11 mouse cellular contexts compared by ENCODE assay signal in genomic region chr7:66933251-66933650, GRCm38 (mm10).
DNase-seq lines count a peak whose midpoint lies in the region; ATAC-seq and TF ChIP-seq lines count a peak whose summit lies in the region.
"Had no signal": no experiment of that assay in that cellular context is flagged by ENCODE, and none has a peak within 500 bp of the region (broad histone marks: within the 10 kb centered on the region; RNA-seq: fewer than 3 reads in every experiment).

No protein-coding gene starts in this region.

- no peaks in the 10 kb centered on the region for H3K36me3 ChIP-seq in embryonic facial prominence, embryonic 13.5 days
- H3K36me3 ChIP-seq: forebrain, embryonic 10.5 days; liver, embryonic 15.5 days had no signal

- DNase-seq in embryo, embryonic 11 days, result peak; percentile 20
- no peak for DNase-seq in embryo, embryonic 9.5 days (ENCODE audit: extremely low spot score)
- peak; percentile 36 to 40 for DNase-seq in heart, postnatal 36 days
- peak; percentile 12 for DNase-seq in lung, adult 2 months
- no peak for DNase-seq in right cerebral cortex, adult 2 months (ENCODE audit: low spot score in 2 of 2)
- no peak for DNase-seq in right cerebral cortex, postnatal 25 days
- no peak for DNase-seq in cerebellum, adult 8-10 months
- DNase-seq: B cell, adult 2 months had no signal

- no peak overlapping the region for H3K4me3 ChIP-seq in embryonic facial prominence, embryonic 13.5 days
- no peak overlapping the region for H3K4me3 ChIP-seq in lung, adult 2 months (replicated peaks; ENCODE audit: extremely low read depth, low read depth, low read length)
- H3K4me3 ChIP-seq: forebrain, embryonic 10.5 days; liver, embryonic 15.5 days had no signal

- no peak overlapping the region for H3K4me2 ChIP-seq in embryonic facial prominence, embryonic 13.5 days
- H3K4me2 ChIP-seq: liver, embryonic 15.5 days had no signal

- no peak overlapping the region for H3K9ac ChIP-seq in embryonic facial prominence, embryonic 13.5 days
- H3K9ac ChIP-seq: liver, embryonic 15.5 days had no signal

- no peak for ATAC-seq in embryonic facial prominence, embryonic 13.5 days (ENCODE audit: insufficient number of reproducible peaks, insufficient read depth, low FRiP score, low TSS enrichment, low read depth)

- H3K27me3 ChIP-seq in embryonic facial prominence, embryonic 13.5 days, result no peaks in the 10 kb centered on the region
- H3K27me3 ChIP-seq: liver, embryonic 15.5 days had no signal

- H3K9me3 ChIP-seq in embryonic facial prominence, embryonic 13.5 days, result no peaks in the 10 kb centered on the region
- H3K9me3 ChIP-seq: forebrain, embryonic 10.5 days; liver, embryonic 15.5 days had no signal

- WGBS in embryonic facial prominence, embryonic 13.5 days, result 50% methylated on average over 4 of the region's 4 CpGs
- 34% methylated on average over 4 of the region's 4 CpGs for WGBS in lung, adult 2 months

- H3K27ac ChIP-seq in embryonic facial prominence, embryonic 13.5 days, result 0 out of 2 replicates have a peak overlapping the region, but pooled peaks have one; percentile 35
- H3K27ac ChIP-seq: forebrain, embryonic 10.5 days; liver, embryonic 15.5 days had no signal

- no peak for TF ChIP-seq POLR2A in lung, adult 2 months (IDR thresholded peaks at IDR 0.05; ENCODE audit: borderline replicate concordance, extremely low read depth, low read depth, low read length)

- H3K4me1 ChIP-seq in embryonic facial prominence, embryonic 13.5 days, result peaks cover 32% of the 10 kb centered on the region
- H3K4me1 ChIP-seq in lung, adult 2 months (ENCODE audit: control insufficient read depth, insufficient read depth, low read length), result peaks cover 4% of the 10 kb centered on the region
- H3K4me1 ChIP-seq: liver, embryonic 15.5 days had no signal

- TF ChIP-seq CTCF in lung, adult 2 months (IDR thresholded peaks at IDR 0.05; ENCODE audit: insufficient read depth, low read length), result no peak

- intact Hi-C loops in heart, postnatal 36 days (cut with DNase I), result loop anchor here (2.0 to 5.0 kb wide), 2 partner anchors 42 to 91 kb away; no protein-coding TSS in a partner anchor

Comparison
In these comparisons a context has a peak if more than half of its experiments do, and no peak if none do; other contexts are left out.
1. DNase-seq: peak in embryo, embryonic 11 days (single experiment), heart, postnatal 36 days (2 of 2) and lung, adult 2 months (single experiment); none in embryo, embryonic 9.5 days (single experiment), right cerebral cortex, adult 2 months (0 of 2), right cerebral cortex, postnatal 25 days (single experiment) and cerebellum, adult 8-10 months (single experiment).